Mouse (Mus musculus) forebrain, embryonic 11.5 days (tissue): ENCODE results near the gene Epo. TPM values are rescaled to one million over a fixed set of nuclear protein-coding genes. Genes with fewer than 3 reads are reported as not detected.

Source experiments
- ATAC-seq: fragments of 200-750 bp; cut with Nextera tagmentation; replicated peaks from 2 replicates; pipeline ENCODE4 v1.8.0; 2017; ENCODE audit warnings: moderate TSS enrichment; ENCODE audit not compliant: low FRiP score
- DNase-seq: peaks from one replicate; pipeline ENCODE4 v3.0.0-alpha.2; 2017; ENCODE audit warnings: low spot score
- H3K27ac ChIP-seq: fragments of 300-500 bp; sonication (generic); 2 replicates; pipeline ENCODE4 v1.5.1; 2014; ENCODE audit warnings: low read depth, low read length
- H3K27me3 ChIP-seq: fragments of 300-500 bp; sonication (generic); 2 replicates; pipeline ENCODE4 v1.6.1; 2014; ENCODE audit warnings: mild to moderate bottlenecking, low read length, mixed read lengths; ENCODE audit not compliant: control insufficient read depth, insufficient read depth
- H3K36me3 ChIP-seq: fragments of 300-500 bp; sonication (generic); 2 replicates; pipeline ENCODE4 v1.6.1; 2014; ENCODE audit warnings: mild to moderate bottlenecking, low read length, moderate library complexity, mixed read lengths; ENCODE audit not compliant: control insufficient read depth, insufficient read depth
- H3K4me1 ChIP-seq: fragments of 300-500 bp; sonication (generic); replicated peaks from 2 replicates; pipeline ENCODE4 v1.6.1; 2014; ENCODE audit warnings: low read length, mixed read lengths; ENCODE audit not compliant: control insufficient read depth, insufficient read depth
- H3K4me2 ChIP-seq: fragments of 300-500 bp; sonication (generic); 2 replicates; pipeline ENCODE4 v1.6.1; 2014; ENCODE audit warnings: low read depth, mild to moderate bottlenecking, low read length, moderate library complexity, mixed read lengths; ENCODE audit not compliant: severe bottlenecking
- H3K4me3 ChIP-seq: fragments of 300-500 bp; sonication (generic); 2 replicates; pipeline ENCODE4 v1.5.1; 2014; ENCODE audit warnings: low read depth, low read length
- H3K9ac ChIP-seq: fragments of 300-500 bp; sonication (generic); 2 replicates; pipeline ENCODE4 v1.6.1; 2014; ENCODE audit warnings: low read length
- H3K9me3 ChIP-seq: fragments of 300-500 bp; sonication (generic); 2 replicates; pipeline ENCODE4 v1.6.1; 2016; ENCODE audit warnings: low read length, mixed read lengths; ENCODE audit not compliant: control insufficient read depth
- WGBS: fragments of 180-500 bp; shearing (Covaris S2); extraction: QIAGEN DNeasy Blood & Tissue Kit; methylation state at CpG from one replicate; pipeline ENCODE4 v1.1.7; 2014; 5-methylcytosine and 5-hydroxymethylcytosine counted together
- polyA plus RNA-seq: library from polyadenylated mRNA; unstranded; fragments of >200 nt; fragmentation: Nextera tagmentation; extraction: Ambion mirVana; gene quantifications from 2 replicates; pipeline ENCODE4 v1.2.1, GENCODE M21; 2014

The Epo gene
- polyA plus RNA-seq, 1 experiment from 2014 or later = 0.84 TPM

DNA sequence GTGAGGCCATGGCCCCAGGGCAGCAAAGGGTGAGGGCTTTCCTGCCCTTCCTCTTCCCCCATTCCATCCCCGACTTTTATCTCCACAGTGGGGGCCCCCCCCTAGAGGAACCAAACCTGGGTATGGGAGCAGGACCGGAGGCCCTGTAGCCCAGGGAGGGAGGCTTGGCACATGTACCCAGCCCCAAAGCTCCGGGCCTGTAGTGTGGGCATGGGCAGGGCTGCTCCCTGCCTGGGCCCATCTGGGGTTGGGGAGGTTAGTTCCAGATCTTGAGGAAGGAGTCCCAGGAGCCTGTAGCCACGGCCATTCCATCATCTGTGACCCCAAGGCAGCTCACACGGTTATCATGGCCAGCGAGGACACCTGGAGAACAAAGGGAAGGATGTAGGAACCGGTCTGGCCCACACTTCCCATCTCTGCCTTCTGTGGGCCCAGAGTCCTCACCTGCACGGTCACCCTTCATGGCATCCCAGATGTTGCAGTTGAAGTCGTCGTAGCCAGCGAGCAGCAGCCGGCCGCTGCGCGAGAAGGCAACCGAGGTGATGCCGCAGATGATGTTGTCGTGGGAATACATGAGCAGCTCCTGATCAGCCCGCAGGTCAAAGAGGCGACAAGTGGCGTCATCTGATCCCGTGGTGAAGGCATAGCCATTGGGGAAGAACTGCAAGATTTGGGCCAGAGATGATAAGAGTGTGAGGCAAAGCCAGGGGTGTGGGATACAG lies 4.6 kb downstream of the Epo start:
- Histone ChIP-seq H3K9ac (no peak overlapping the region), H3K36me3 (peaks cover 18% of the 10 kb centered on the region), H3K27me3 (no peaks in the 10 kb centered on the region), H3K27ac (no peak overlapping the region), H3K4me3 (no peak overlapping the region), H3K4me2 (no peak overlapping the region), H3K4me1 (peaks cover 12% of the 10 kb centered on the region), H3K9me3 (no peaks in the 10 kb centered on the region)
- ATAC-seq = no peak
- 87% methylated on average over 22 of the region's 22 CpGs for WGBS
- peak; percentile 52 for DNase-seq

DNA sequence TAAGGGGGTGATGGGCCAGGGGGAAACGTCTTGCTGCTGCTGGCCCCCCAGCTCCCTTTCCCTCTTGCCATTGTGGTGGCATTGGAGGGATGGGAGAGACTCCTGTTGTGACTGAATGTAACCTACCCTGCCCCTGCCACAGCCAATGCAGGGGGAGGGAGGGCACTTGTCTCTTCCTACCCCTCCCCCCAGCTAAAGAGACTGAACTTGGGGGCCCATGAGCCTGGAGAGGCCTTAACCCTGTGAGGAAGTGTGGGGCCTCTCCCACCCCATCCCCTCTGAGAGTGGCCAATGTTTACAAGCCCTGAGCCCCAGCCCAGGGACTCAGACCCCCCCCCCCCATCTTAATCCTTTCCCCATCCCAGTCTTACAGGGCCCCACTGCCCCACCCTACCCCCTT lies 5.6 kb downstream of the Epo start:
- no peaks in the 10 kb centered on the region for H3K27me3 ChIP-seq
- no peak overlapping the region for H3K27ac ChIP-seq
- 61% methylated on average over 1 of the region's 1 CpGs for WGBS

DNA sequence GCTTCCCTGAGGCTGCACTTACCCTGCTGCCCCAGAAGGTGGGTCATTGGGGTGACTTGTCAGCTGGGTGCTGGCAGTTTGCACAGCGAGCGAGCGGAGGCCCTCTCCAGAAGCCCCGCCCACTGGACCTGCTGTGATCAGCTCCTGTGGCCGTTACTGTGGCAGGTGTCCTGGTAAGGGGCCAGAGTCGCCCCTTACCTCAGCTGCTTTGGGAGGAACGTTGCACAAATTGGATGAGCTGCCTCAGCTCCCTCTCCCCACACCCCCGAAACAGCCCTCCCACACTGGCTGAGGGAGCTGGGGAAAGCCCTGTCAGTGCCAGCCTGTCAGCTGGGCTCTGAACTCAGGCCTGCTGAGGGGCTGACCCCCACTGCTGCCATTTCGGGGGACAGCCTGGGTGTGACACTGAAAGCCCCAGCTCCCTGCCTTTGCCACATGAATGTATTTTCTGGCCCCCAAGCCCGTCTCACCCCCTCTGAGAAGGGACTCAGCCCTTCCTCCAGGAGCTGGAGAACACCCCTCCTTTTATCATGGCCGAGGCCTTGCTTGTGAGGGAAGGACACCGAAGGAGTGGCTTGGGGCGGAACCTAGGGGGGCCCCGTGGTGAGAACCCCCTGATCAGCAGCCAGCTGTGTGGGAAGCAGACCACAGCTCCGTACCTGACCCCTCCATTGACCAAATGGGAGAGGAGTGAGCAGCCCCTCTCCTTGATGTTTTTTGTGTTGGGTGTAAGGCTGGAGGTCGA lies 6.7 kb downstream of the Epo start:
- DNase-seq = peak; percentile 62
- ATAC-seq = no peak
- Histone ChIP-seq H3K27ac (peak overlapping the region; percentile 9), H3K4me1 (peaks cover 12% of the 10 kb centered on the region), H3K4me2 (no peak overlapping the region), H3K4me3 (no peak overlapping the region), H3K9me3 (no peaks in the 10 kb centered on the region), H3K9ac (peak overlapping the region; percentile 20; the same call in 1 of the 2 replicates), H3K27me3 (no peaks in the 10 kb centered on the region), H3K36me3 (peaks cover 32% of the 10 kb centered on the region)
- 45% methylated on average over 16 of the region's 16 CpGs for WGBS

More for the DNA sequence above, 5.6 kb downstream of the Epo start:
- no peak for DNase-seq
- Histone ChIP-seq H3K36me3 (peaks cover 27% of the 10 kb centered on the region), H3K4me1 (peaks cover 12% of the 10 kb centered on the region), H3K9ac (no peak overlapping the region), H3K9me3 (no peaks in the 10 kb centered on the region), H3K4me3 (no peak overlapping the region), H3K4me2 (no peak overlapping the region)
- no peak for ATAC-seq

DNA sequence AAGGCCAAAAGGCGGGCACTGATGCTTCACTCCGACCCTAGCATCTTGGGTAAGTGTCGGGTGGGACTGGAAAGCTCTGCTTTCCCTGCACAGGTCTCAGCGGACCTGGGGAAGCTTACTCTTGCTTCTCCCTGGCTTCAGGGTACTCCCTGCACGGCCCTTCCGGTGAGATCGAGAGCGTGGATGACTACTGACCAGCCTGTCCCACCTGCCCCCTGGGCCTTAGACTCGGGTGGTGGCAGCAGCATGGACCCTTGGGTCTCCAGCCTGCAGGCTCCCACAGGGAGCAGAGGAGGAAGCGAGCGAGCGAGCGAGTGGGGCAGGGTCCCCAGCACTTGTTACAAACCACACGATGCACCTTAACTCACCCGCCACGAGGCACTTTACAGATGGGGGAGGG lies 7.5 kb downstream of the Epo start:
- 75% methylated on average over 16 of the region's 16 CpGs for WGBS
- Histone ChIP-seq H3K9me3 (no peaks in the 10 kb centered on the region), H3K4me1 (peaks cover 10% of the 10 kb centered on the region)

DNA sequence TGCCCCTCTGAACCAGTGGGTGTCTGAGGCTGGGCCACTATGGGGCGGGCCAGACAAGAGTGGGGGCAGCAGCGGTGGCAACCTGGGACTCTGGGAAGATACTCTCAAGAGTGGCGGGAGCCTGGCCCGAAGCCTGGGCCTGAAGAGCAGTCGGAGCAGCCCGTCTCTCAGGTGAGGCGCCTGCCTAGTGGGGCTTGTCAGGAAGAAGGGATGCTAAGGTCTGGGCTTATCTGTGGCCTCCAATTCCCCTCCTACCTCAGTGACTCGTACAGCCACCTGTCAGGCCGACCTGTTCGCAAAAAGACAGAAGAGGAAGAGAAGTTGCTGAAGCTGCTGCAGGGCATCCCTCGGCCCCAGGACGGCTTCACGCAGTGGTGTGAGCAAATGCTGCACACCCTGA lies 8.4 kb downstream of the Epo start:
- Histone ChIP-seq H3K9ac (no peak overlapping the region), H3K4me3 (no peak overlapping the region), H3K9me3 (no peaks in the 10 kb centered on the region), H3K4me2 (no peak overlapping the region), H3K27me3 (no peaks in the 10 kb centered on the region), H3K27ac (no peak overlapping the region), H3K4me1 (peaks cover 4% of the 10 kb centered on the region), H3K36me3 (peaks cover 36% of the 10 kb centered on the region)
- WGBS = 92% methylated on average over 13 of the region's 13 CpGs
- no peak for ATAC-seq
- DNase-seq = no peak

More for the DNA sequence above, 7.5 kb downstream of the Epo start:
- Histone ChIP-seq H3K4me3 (no peak overlapping the region), H3K4me2 (no peak overlapping the region), H3K27ac (no peak overlapping the region), H3K36me3 (peaks cover 35% of the 10 kb centered on the region), H3K27me3 (no peaks in the 10 kb centered on the region), H3K9ac (no peak overlapping the region)
- ATAC-seq (no peak), DNase-seq (no peak)

DNA sequence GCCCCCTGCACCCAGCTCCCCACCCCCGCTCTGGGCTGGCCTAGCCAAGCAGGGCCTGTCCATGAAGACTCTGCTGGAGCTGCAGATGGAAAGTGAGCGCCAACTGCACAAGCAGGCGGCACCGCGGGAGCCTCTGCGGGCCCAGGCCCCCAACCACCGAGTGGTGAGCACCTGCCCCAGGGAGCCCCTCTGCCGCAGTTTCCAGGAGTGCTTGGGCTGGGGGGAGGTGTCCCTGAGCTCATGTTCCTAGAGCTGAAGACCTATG lies 8.9 kb downstream of the Epo start:
- ATAC-seq (no peak), DNase-seq (no peak)
- H3K4me1 ChIP-seq = peaks cover 4% of the 10 kb centered on the region
- no peaks in the 10 kb centered on the region for H3K27me3 ChIP-seq
- peaks cover 38% of the 10 kb centered on the region for H3K36me3 ChIP-seq
- H3K4me3 ChIP-seq = no peak overlapping the region
- H3K4me2 ChIP-seq = no peak overlapping the region
- 91% methylated on average over 8 of the region's 8 CpGs for WGBS
- no peak overlapping the region for H3K27ac ChIP-seq
- no peaks in the 10 kb centered on the region for H3K9me3 ChIP-seq
- no peak overlapping the region for H3K9ac ChIP-seq

DNA sequence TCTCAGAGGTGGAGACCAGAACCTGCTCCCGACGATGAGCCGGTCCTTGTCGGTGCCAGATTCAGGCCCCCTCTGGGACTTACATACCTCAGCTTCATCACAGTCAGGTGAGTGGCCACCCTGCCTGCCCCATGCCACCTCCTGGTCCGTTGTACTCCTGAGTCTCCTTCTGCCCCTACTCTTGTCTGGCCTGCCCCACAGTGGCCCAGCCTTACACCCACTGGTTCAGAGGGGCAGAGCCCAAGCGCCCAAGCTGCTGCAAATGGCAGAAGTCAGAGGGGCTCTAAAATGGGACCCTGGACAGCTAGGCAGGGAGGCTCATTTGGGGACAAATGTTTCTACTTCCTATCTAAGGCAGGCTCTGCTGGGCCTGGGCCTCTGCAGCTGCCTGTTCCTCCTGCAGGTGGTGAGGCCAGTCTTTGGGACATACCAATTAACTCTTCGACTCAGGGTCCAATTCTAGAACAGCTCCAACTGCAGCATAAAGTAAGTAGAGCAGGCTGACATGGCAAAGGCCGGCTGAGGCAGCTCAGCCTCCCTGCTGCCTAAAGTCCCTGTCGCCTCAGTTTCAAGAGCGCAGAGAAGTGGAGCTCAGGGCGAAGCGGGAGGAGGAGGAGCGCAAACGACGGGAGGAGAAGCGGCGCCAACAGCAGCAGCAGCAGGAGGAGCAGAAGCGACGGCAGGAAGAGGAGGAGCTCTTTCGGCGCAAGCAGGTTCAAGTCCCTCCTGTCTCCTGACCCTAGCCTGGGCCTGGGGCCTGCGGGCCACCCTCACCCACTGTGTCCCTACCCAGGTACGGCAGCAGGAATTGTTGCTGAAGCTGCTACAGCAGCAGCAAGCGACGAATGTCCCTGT lies 9.4 kb downstream of the Epo start:
- ATAC-seq (no peak), DNase-seq (peak; percentile 52)
- no peaks in the 10 kb centered on the region for H3K27me3 ChIP-seq
- no peak overlapping the region for H3K4me2 ChIP-seq
- peaks cover 4% of the 10 kb centered on the region for H3K4me1 ChIP-seq
- no peaks in the 10 kb centered on the region for H3K9me3 ChIP-seq
- WGBS = 85% methylated on average over 25 of the region's 25 CpGs
- H3K9ac ChIP-seq = no peak overlapping the region
- H3K4me3 ChIP-seq = no peak overlapping the region
- H3K36me3 ChIP-seq = peaks cover 34% of the 10 kb centered on the region
- no peak overlapping the region for H3K27ac ChIP-seq

DNA sequence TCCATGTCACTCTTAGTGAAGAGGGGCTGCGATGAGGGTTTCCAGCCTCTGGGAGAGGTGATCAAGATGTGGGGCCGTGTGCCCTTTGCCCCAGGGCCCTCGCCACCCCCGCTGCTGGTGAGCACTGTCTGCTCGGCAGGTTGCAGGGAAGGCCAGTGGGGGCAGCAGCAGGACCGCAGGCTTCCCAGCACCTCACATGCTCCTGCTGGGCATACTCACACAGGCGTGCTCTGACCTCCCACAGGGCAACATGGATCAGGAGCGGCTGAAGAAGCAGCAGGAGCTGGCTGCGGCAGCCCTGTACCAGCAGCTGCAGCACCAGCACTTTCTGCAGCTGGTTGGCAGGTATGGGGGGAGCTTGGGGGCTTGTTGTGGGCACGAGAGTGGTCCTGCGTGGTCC lies 10.3 kb downstream of the Epo start:
- 87% methylated on average over 11 of the region's 11 CpGs for WGBS
- Histone ChIP-seq H3K4me1 (peaks cover 4% of the 10 kb centered on the region), H3K4me3 (no peak overlapping the region), H3K27ac (no peak overlapping the region), H3K9me3 (no peaks in the 10 kb centered on the region), H3K27me3 (no peaks in the 10 kb centered on the region), H3K9ac (no peak overlapping the region), H3K4me2 (no peak overlapping the region), H3K36me3 (peaks cover 29% of the 10 kb centered on the region)
- ATAC-seq (no peak), DNase-seq (peak; percentile 53)
